Mouse (Mus musculus) liver, adult 2 months (tissue): ENCODE results near the gene A030005L19Rik.

Source experiments
- CTCF ChIP-seq: fragments of 200-500 bp; IDR thresholded peaks from 2 replicates; pipeline ENCODE4 v1.5.1; 2011; ENCODE audit warnings: low read depth, low read length, control low read depth
- POLR2A ChIP-seq: fragments of 200-500 bp; IDR thresholded peaks from 2 replicates; pipeline ENCODE4 v1.6.1; 2011; ENCODE audit warnings: low read length, control low read depth; ENCODE audit not compliant: insufficient read depth; ENCODE audit errors: extremely low read depth

GRCm38 (mm10) chr1:82924650-82925049, 11.5 kb downstream of the A030005L19Rik start, which contains the start of gene A030014E15Rik:
- no peak for TF ChIP-seq POLR2A
- TF ChIP-seq CTCF = no peak
